Mouse (Mus musculus) embryonic fibroblast, embryonic 13.5 days (primary cell): ENCODE data around the gene Arhgef11.

ENCODE experiments used
- CTCF ChIP-seq: IDR thresholded peaks from 2 replicates; pipeline ENCODE4 v1.5.1; 2011; ENCODE audit warnings: mild to moderate bottlenecking, control low read depth, low read length, moderate library complexity, borderline replicate concordance; ENCODE audit not compliant: insufficient read depth
- POLR2A ChIP-seq: IDR thresholded peaks from 2 replicates; pipeline ENCODE4 v1.6.1; 2011; ENCODE audit warnings: low read depth, mild to moderate bottlenecking, control low read depth, low read length, moderate library complexity

DNA sequence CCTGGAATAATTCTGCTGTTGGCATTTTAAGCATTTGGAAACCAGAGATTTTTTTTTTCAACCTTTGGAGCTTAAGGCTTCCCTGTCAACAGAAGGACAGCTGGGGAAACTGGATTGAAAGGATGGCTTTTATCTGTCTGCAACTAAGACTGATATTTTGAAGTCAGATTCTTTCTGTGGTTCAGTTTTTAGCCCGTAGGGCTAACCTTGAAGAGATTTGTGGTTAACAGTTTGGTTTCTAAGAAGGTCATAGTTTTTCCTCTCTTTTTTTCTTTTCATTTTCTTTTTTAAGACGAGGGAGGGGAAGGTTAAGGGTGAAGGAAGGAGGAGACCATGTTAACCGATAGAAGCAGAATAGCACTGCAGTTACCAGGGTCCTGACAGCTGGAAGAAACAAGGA is 881 bp downstream of the Arhgef11 start:
- TF ChIP-seq CTCF (no peak), POLR2A (no peak)
